Mouse (Mus musculus): ENCODE data around the gene Gm7029.
"Not testable (repeated sequence)": the region's sequence is repeated elsewhere in the genome, so short reads cannot be mapped to it uniquely, and the experiment has no call there.

Gene Gm7029

GRCm38 (mm10) chr17:33873537-33873936 is at the start of gene Gm7029:
Gene Gm7029 (plus strand): TSS chr17:33873837.
- DNase-seq (ENCODE audit: low read depth, low spot score) = not testable (repeated sequence)

- DNase-seq (ENCODE audit: low read depth, low spot score) = peak; percentile 96
These were observed 49.3 kb upstream of the Gm7029 start, which contains the start of the genes Rps28 and Ndufa7 for GRCm38 (mm10) chr17:33824084-33824996. Gene Rps28 (minus strand): TSS chr17:33824562. Gene Ndufa7 (plus strand): TSS chr17:33824572.

GRCm38 (mm10) chr17:33824997-33825330 is 48.7 kb upstream of the Gm7029 start:
- not testable (repeated sequence) for DNase-seq (ENCODE audit: low read depth, low spot score)

- no peak for DNase-seq (ENCODE audit: low read depth, low spot score)
These were observed 48.2 kb upstream of the Gm7029 start for GRCm38 (mm10) chr17:33825462-33825861.

- peak; percentile 62 for DNase-seq (ENCODE audit: low read depth, low spot score)
These were observed 46.8 kb upstream of the Gm7029 start for GRCm38 (mm10) chr17:33826850-33827249.

- DNase-seq (ENCODE audit: low read depth, low spot score) = no peak
These were observed 44.7 kb upstream of the Gm7029 start for GRCm38 (mm10) chr17:33828892-33829291.

GRCm38 (mm10) chr17:33829561-33829960 is 44.1 kb upstream of the Gm7029 start:
- no peak for DNase-seq (ENCODE audit: low read depth, low spot score)

GRCm38 (mm10) chr17:33842966-33843795 is 30.5 kb upstream of the Gm7029 start, which contains the start of gene Cd320:
Gene Cd320 (plus strand): TSS chr17:33843091.
- peak; percentile 89 for DNase-seq (ENCODE audit: low read depth, low spot score)

GRCm38 (mm10) chr17:33844196-33844595 is 29.4 kb upstream of the Gm7029 start:
- DNase-seq (ENCODE audit: low read depth, low spot score) = no peak

- no peak for DNase-seq (ENCODE audit: low read depth, low spot score)
These were observed 25.5 kb upstream of the Gm7029 start for GRCm38 (mm10) chr17:33848139-33848538.

GRCm38 (mm10) chr17:33851331-33851730 is 22.3 kb upstream of the Gm7029 start:
- DNase-seq (ENCODE audit: low read depth, low spot score) = no peak

- DNase-seq (ENCODE audit: low read depth, low spot score) = no peak
These were observed 15.8 kb upstream of the Gm7029 start for GRCm38 (mm10) chr17:33857816-33858215.

- DNase-seq (ENCODE audit: low read depth, low spot score) = no peak
These were observed 8.2 kb upstream of the Gm7029 start for GRCm38 (mm10) chr17:33865330-33866030.

GRCm38 (mm10) chr17:33874411-33874810 is 774 bp downstream of the Gm7029 start:
- DNase-seq (ENCODE audit: low read depth, low spot score) = no peak

- not testable (repeated sequence) for DNase-seq (ENCODE audit: low read depth, low spot score)
These were observed 2.2 kb downstream of the Gm7029 start for GRCm38 (mm10) chr17:33875797-33876196.

GRCm38 (mm10) chr17:33884320-33884719 is 10.7 kb downstream of the Gm7029 start:
- DNase-seq (ENCODE audit: low read depth, low spot score) = not testable (repeated sequence)

- DNase-seq (ENCODE audit: low read depth, low spot score) = not testable (repeated sequence)
These were observed 14.2 kb downstream of the Gm7029 start for GRCm38 (mm10) chr17:33887802-33888201.

- DNase-seq (ENCODE audit: low read depth, low spot score) = not testable (repeated sequence)
These were observed 14.6 kb downstream of the Gm7029 start for GRCm38 (mm10) chr17:33888230-33888629.

GRCm38 (mm10) chr17:33889941-33890532 is 16.4 kb downstream of the Gm7029 start:
- not testable (repeated sequence) for DNase-seq (ENCODE audit: low read depth, low spot score)

GRCm38 (mm10) chr17:33890533-33891059 is 17.0 kb downstream of the Gm7029 start, which contains the start of gene Kifc1:
Gene Kifc1 (minus strand): TSS chr17:33890661.
- peak; percentile 99 for DNase-seq (ENCODE audit: low read depth, low spot score)

- no peak for DNase-seq (ENCODE audit: low read depth, low spot score)
These were observed 17.7 kb downstream of the Gm7029 start for GRCm38 (mm10) chr17:33891357-33891756.

Measured in retina, postnatal 7 days (tissue).